Mouse (Mus musculus) forebrain, embryonic 14.5 days (tissue): Measurements from ENCODE around the gene Aph1a. TPM values are rescaled to one million over a fixed set of nuclear protein-coding genes. Genes with fewer than 3 reads are reported as not detected.
A peak's percentile ranks its signal among the peaks of the same experiment; 100 is the strongest.
"Not testable (repeated sequence)": the region's sequence is repeated elsewhere in the genome, so short reads cannot be mapped to it uniquely, and the experiment has no call there.

Experiments
- ATAC-seq: fragments of 200-750 bp; cut with Nextera tagmentation; 2 replicates; pipeline ENCODE4 v1.8.0; 2017; ENCODE audit warnings: mild to moderate bottlenecking, moderate library complexity
- DNase-seq: peaks from one replicate; pipeline ENCODE4 v3.0.0-alpha.2; 2015; ENCODE audit warnings: low spot score
- H3K27ac ChIP-seq: fragments of 300-500 bp; sonication (generic); 2 replicates; pipeline ENCODE4 v1.5.1; 2014; ENCODE audit warnings: low read depth, mild to moderate bottlenecking, control low read depth, low read length, moderate library complexity
- H3K27me3 ChIP-seq: fragments of 300-500 bp; sonication (generic); replicated peaks from 2 replicates; pipeline ENCODE4 v1.6.1; 2014; ENCODE audit warnings: low read length, control low read depth, mixed read lengths; ENCODE audit not compliant: control insufficient read depth, insufficient read depth
- H3K36me3 ChIP-seq: fragments of 300-500 bp; sonication (generic); 2 replicates; pipeline ENCODE4 v1.6.1; 2014; ENCODE audit warnings: low read length, control low read depth; ENCODE audit not compliant: control insufficient read depth, insufficient read depth
- H3K4me1 ChIP-seq: fragments of 300-500 bp; sonication (generic); 2 replicates; pipeline ENCODE4 v1.6.1; 2014; ENCODE audit warnings: antibody characterized with exemption, low read length, control low read depth; ENCODE audit not compliant: control insufficient read depth, insufficient read depth
- H3K4me2 ChIP-seq: fragments of 300-500 bp; sonication (generic); 2 replicates; pipeline ENCODE4 v1.6.1; 2014; ENCODE audit warnings: mild to moderate bottlenecking, control low read depth, low read length
- H3K4me3 ChIP-seq: fragments of 300-500 bp; sonication (generic); 2 replicates; pipeline ENCODE4 v1.5.1; 2014; ENCODE audit warnings: low read depth, low read length, control low read depth
- H3K9ac ChIP-seq: fragments of 300-500 bp; sonication (generic); 2 replicates; pipeline ENCODE4 v1.6.1; 2014; ENCODE audit warnings: mild to moderate bottlenecking, low read length, control low read depth, moderate library complexity
- H3K9me3 ChIP-seq: fragments of 300-500 bp; sonication (generic); replicated peaks from 2 replicates; pipeline ENCODE4 v1.6.1; 2016; ENCODE audit warnings: low read length, control low read depth, mixed read lengths; ENCODE audit not compliant: control insufficient read depth
- WGBS: fragments of 180-500 bp; shearing (Covaris S2); extraction: QIAGEN DNeasy Blood & Tissue Kit; methylation state at CpG from one replicate; pipeline ENCODE4 v1.1.7; 2014; 5-methylcytosine and 5-hydroxymethylcytosine counted together
- polyA plus RNA-seq: library from polyadenylated mRNA; unstranded; fragments of >200 nt; fragmentation: Nextera tagmentation; extraction: Ambion mirVana; gene quantifications from 2 replicates; pipeline ENCODE4 v1.2.1, GENCODE M21; 2014

Gene Aph1a
- polyA plus RNA-seq, 1 experiment from 2014 or later, result 51.7 TPM

- not testable (repeated sequence) for DNase-seq, H3K4me3 ChIP-seq, H3K9me3 ChIP-seq, H3K27me3 ChIP-seq, H3K4me2 ChIP-seq, H3K36me3 ChIP-seq, ATAC-seq, H3K27ac ChIP-seq, H3K4me1 ChIP-seq, H3K9ac ChIP-seq
- 63% methylated on average over 2 of the region's 2 CpGs for WGBS
These were observed 26.8 kb downstream of the Aph1a start for GRCm38 (mm10) chr3:95920532-95920931.

GRCm38 (mm10) chr3:95923429-95923828, 29.7 kb downstream of the Aph1a start:
- H3K4me1 ChIP-seq, H3K9ac ChIP-seq, DNase-seq, H3K4me2 ChIP-seq, H3K27ac ChIP-seq, H3K4me3 ChIP-seq, H3K27me3 ChIP-seq, H3K36me3 ChIP-seq, ATAC-seq, H3K9me3 ChIP-seq: not testable (repeated sequence)
- 93% methylated on average over 7 of the region's 7 CpGs for WGBS

GRCm38 (mm10) chr3:95924185-95924584, 30.4 kb downstream of the Aph1a start:
- 74% methylated on average over 4 of the region's 4 CpGs for WGBS
- H3K4me2 ChIP-seq, result no peak overlapping the region
- H3K27me3 ChIP-seq, result no peaks in the 10 kb centered on the region
- no peak overlapping the region for H3K27ac ChIP-seq
- no peak overlapping the region for H3K9ac ChIP-seq
- no peaks in the 10 kb centered on the region for H3K4me1 ChIP-seq
- no peak for ATAC-seq
- H3K4me3 ChIP-seq, result no peak overlapping the region
- DNase-seq, result no peak
- H3K36me3 ChIP-seq, result no peaks in the 10 kb centered on the region
- no peaks in the 10 kb centered on the region for H3K9me3 ChIP-seq

DNA sequence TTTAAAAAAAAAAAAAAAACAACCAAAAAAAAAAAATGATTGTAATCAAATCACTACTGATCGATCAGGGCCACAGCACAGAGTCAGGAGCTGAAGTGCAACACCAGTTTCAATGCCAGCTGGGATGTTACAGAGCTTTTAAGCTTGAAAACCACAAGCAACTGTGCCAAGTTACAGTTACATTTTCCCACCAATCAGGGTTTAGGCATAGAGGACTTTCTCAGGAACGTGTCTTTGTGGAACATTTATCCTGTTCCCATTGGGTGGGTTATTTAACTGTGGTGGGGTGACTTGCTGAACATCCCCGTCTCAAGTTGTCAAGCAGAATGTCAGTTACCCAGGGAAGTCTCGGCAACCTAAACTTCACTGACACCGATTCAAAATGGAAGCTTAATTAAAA, 31.3 kb downstream of the Aph1a start:
- no peaks in the 10 kb centered on the region for H3K27me3 ChIP-seq
- no peak overlapping the region for H3K9ac ChIP-seq
- H3K36me3 ChIP-seq, result no peaks in the 10 kb centered on the region
- no peak overlapping the region for H3K27ac ChIP-seq
- DNase-seq, result no peak
- 85% methylated on average over 5 of the region's 5 CpGs for WGBS
- no peaks in the 10 kb centered on the region for H3K9me3 ChIP-seq
- no peak overlapping the region for H3K4me2 ChIP-seq
- H3K4me1 ChIP-seq, result no peaks in the 10 kb centered on the region
- no peak overlapping the region for H3K4me3 ChIP-seq
- no peak for ATAC-seq

- ATAC-seq (no peak), DNase-seq (no peak)
- H3K4me2 ChIP-seq, result peak overlapping the region; percentile 68
- 79% methylated on average over 6 of the region's 6 CpGs for WGBS
- H3K9me3 ChIP-seq, result no peaks in the 10 kb centered on the region
- peaks cover 9% of the 10 kb centered on the region for H3K4me1 ChIP-seq
- no peaks in the 10 kb centered on the region for H3K36me3 ChIP-seq
- H3K27me3 ChIP-seq, result no peaks in the 10 kb centered on the region
- peak overlapping the region; percentile 62; the same call in 1 of the 2 replicates for H3K9ac ChIP-seq
- peak overlapping the region; percentile 82 for H3K27ac ChIP-seq
- peak overlapping the region; percentile 90 for H3K4me3 ChIP-seq
These were observed 34.5 kb downstream of the Aph1a start for GRCm38 (mm10) chr3:95928261-95928657.

GRCm38 (mm10) chr3:95928658-95929503, 35.1 kb downstream of the Aph1a start, which contains the start of gene Anp32e:
Gene Anp32e (plus strand): TSS chr3:95929246.
- ATAC-seq, result peak; percentile 100
- H3K4me2 ChIP-seq, result peak within 1 kb of the TSS; percentile 69

GRCm38 (mm10) chr3:95929581-95930470, 36.1 kb downstream of the Aph1a start:
- ATAC-seq (peak; percentile 54), DNase-seq (peak; percentile 55)
- Histone ChIP-seq H3K4me3 (peak overlapping the region; percentile 90), H3K27me3 (no peaks in the 10 kb centered on the region), H3K27ac (peak overlapping the region; percentile 86), H3K4me1 (peaks cover 9% of the 10 kb centered on the region), H3K36me3 (peaks cover 15% of the 10 kb centered on the region), H3K4me2 (peak overlapping the region; percentile 69), H3K9me3 (no peaks in the 10 kb centered on the region), H3K9ac (peak overlapping the region; percentile 94)
- under 1% methylated on average over 68 of the region's 105 CpGs for WGBS

More at GRCm38 (mm10) chr3:95928658-95929503, 35.1 kb downstream of the Aph1a start, which contains the start of gene Anp32e:
- Histone ChIP-seq H3K9ac (peak within 1 kb of the TSS; percentile 94), H3K36me3 (peaks cover 5% of the 10 kb centered on the region), H3K27me3 (no peaks in the 10 kb centered on the region), H3K4me3 (peak within 1 kb of the TSS; percentile 90), H3K9me3 (no peaks in the 10 kb centered on the region), H3K4me1 (peaks cover 9% of the 10 kb centered on the region), H3K27ac (peak within 1 kb of the TSS; percentile 86)
- DNase-seq, result peak; percentile 100
- under 1% methylated on average over 49 of the region's 49 CpGs for WGBS

DNA sequence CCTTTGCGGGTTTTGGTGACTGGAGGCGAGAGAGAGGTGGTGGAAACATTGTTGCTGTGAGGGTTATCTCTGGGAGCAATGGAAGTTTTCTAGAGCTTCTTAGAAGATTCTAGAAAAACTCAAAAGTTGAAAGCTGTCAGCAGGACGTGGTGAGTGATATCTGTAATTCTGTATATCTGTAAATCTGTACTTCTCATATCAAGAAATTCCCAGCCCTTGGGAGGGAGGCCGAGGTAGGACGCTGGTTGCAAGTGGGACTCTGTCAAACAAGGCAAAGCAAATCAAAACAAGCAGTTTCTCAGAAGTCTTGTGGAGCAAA, 36.7 kb downstream of the Aph1a start:
- ATAC-seq (no peak), DNase-seq (no peak)
- peak overlapping the region; percentile 94 for H3K9ac ChIP-seq
- no peaks in the 10 kb centered on the region for H3K27me3 ChIP-seq
- H3K36me3 ChIP-seq, result peaks cover 20% of the 10 kb centered on the region
- peaks cover 9% of the 10 kb centered on the region for H3K4me1 ChIP-seq
- H3K4me3 ChIP-seq, result peak overlapping the region; percentile 90
- H3K27ac ChIP-seq, result peak overlapping the region; percentile 86; the same call in 1 of the 2 replicates
- H3K9me3 ChIP-seq, result no peaks in the 10 kb centered on the region
- under 1% methylated on average over 5 of the region's 5 CpGs for WGBS
- H3K4me2 ChIP-seq, result peak overlapping the region; percentile 69
